Mouse (Mus musculus): ENCODE data around the gene Tlr2. TPM values are rescaled to one million over a fixed set of nuclear protein-coding genes. Genes with fewer than 3 reads are reported as not detected.
"Not testable (repeated sequence)": the region's sequence is repeated elsewhere in the genome, so short reads cannot be mapped to it uniquely, and the experiment has no call there.

Tlr2 gene
- polyA plus RNA-seq, 1 experiment from 2014 or later = 1.4 TPM

- WGBS = 90% methylated on average over 7 of the region's 7 CpGs
- not testable (repeated sequence) for ATAC-seq (replicated peaks; ENCODE audit: low FRiP score); H3K9ac ChIP-seq (ENCODE audit: low read length)
Measured at GRCm38 (mm10) chr3:83871559-83871958, 30.0 kb upstream of the Tlr2 start.

GRCm38 (mm10) chr3:83869776-83870175 lies 28.2 kb upstream of the Tlr2 start:
- Histone ChIP-seq H3K4me3 (ENCODE audit: low read depth, low read length) (no peak overlapping the region), H3K27me3 (ENCODE audit: control insufficient read depth, insufficient read depth, low read length) (no peaks in the 10 kb centered on the region), H3K27ac (ENCODE audit: low read depth, low read length) (no peak overlapping the region), H3K4me1 (replicated peaks; ENCODE audit: control insufficient read depth, insufficient read depth, low read length) (no peaks in the 10 kb centered on the region), H3K9ac (ENCODE audit: low read length) (no peak overlapping the region), H3K36me3 (ENCODE audit: control insufficient read depth, insufficient read depth, low read length) (no peaks in the 10 kb centered on the region), H3K4me2 (ENCODE audit: low read depth, low read length, severe bottlenecking) (no peak overlapping the region), H3K9me3 (ENCODE audit: control insufficient read depth, low read length) (no peaks in the 10 kb centered on the region)
- WGBS = 88% methylated on average over 2 of the region's 2 CpGs
- DNase-seq (ENCODE audit: low spot score) (no peak), ATAC-seq (replicated peaks; ENCODE audit: low FRiP score) (no peak)

More at GRCm38 (mm10) chr3:83871559-83871958, 30.0 kb upstream of the Tlr2 start:
- H3K9me3 ChIP-seq (ENCODE audit: control insufficient read depth, low read length); H3K4me2 ChIP-seq (ENCODE audit: low read depth, low read length, severe bottlenecking); H3K27me3 ChIP-seq (ENCODE audit: control insufficient read depth, insufficient read depth, low read length); H3K4me1 ChIP-seq (replicated peaks; ENCODE audit: control insufficient read depth, insufficient read depth, low read length); H3K4me3 ChIP-seq (ENCODE audit: low read depth, low read length); DNase-seq (ENCODE audit: low spot score); H3K27ac ChIP-seq (ENCODE audit: low read depth, low read length); H3K36me3 ChIP-seq (ENCODE audit: control insufficient read depth, insufficient read depth, low read length): not testable (repeated sequence)

GRCm38 (mm10) chr3:83867026-83867425 lies 25.5 kb upstream of the Tlr2 start:
- not testable (repeated sequence) for H3K27ac ChIP-seq (ENCODE audit: low read depth, low read length); H3K4me3 ChIP-seq (ENCODE audit: low read depth, low read length); H3K36me3 ChIP-seq (ENCODE audit: control insufficient read depth, insufficient read depth, low read length); H3K9ac ChIP-seq (ENCODE audit: low read length); DNase-seq (ENCODE audit: low spot score); H3K4me2 ChIP-seq (ENCODE audit: low read depth, low read length, severe bottlenecking); H3K9me3 ChIP-seq (ENCODE audit: control insufficient read depth, low read length); H3K27me3 ChIP-seq (ENCODE audit: control insufficient read depth, insufficient read depth, low read length); H3K4me1 ChIP-seq (replicated peaks; ENCODE audit: control insufficient read depth, insufficient read depth, low read length); ATAC-seq (replicated peaks; ENCODE audit: low FRiP score)

GRCm38 (mm10) chr3:83865216-83865615 lies 23.6 kb upstream of the Tlr2 start:
- H3K27ac ChIP-seq (ENCODE audit: low read depth, low read length) = no peak overlapping the region
- H3K27me3 ChIP-seq (ENCODE audit: control insufficient read depth, insufficient read depth, low read length) = no peaks in the 10 kb centered on the region
- no peaks in the 10 kb centered on the region for H3K36me3 ChIP-seq (ENCODE audit: control insufficient read depth, insufficient read depth, low read length)
- H3K9me3 ChIP-seq (ENCODE audit: control insufficient read depth, low read length) = no peaks in the 10 kb centered on the region
- no peaks in the 10 kb centered on the region for H3K4me1 ChIP-seq (replicated peaks; ENCODE audit: control insufficient read depth, insufficient read depth, low read length)
- ATAC-seq (replicated peaks; ENCODE audit: low FRiP score) (no peak), DNase-seq (ENCODE audit: low spot score) (no peak)
- 91% methylated on average over 2 of the region's 2 CpGs for WGBS
- no peak overlapping the region for H3K4me2 ChIP-seq (ENCODE audit: low read depth, low read length, severe bottlenecking)
- H3K4me3 ChIP-seq (ENCODE audit: low read depth, low read length) = no peak overlapping the region
- H3K9ac ChIP-seq (ENCODE audit: low read length) = no peak overlapping the region

GRCm38 (mm10) chr3:83864064-83864548 lies 22.5 kb upstream of the Tlr2 start:
- WGBS = 83% methylated on average over 9 of the region's 9 CpGs
- Histone ChIP-seq H3K27ac (ENCODE audit: low read depth, low read length) (no peak overlapping the region), H3K27me3 (ENCODE audit: control insufficient read depth, insufficient read depth, low read length) (no peaks in the 10 kb centered on the region), H3K9me3 (ENCODE audit: control insufficient read depth, low read length) (no peaks in the 10 kb centered on the region), H3K4me2 (ENCODE audit: low read depth, low read length, severe bottlenecking) (no peak overlapping the region), H3K36me3 (ENCODE audit: control insufficient read depth, insufficient read depth, low read length) (no peaks in the 10 kb centered on the region), H3K4me1 (replicated peaks; ENCODE audit: control insufficient read depth, insufficient read depth, low read length) (no peaks in the 10 kb centered on the region), H3K9ac (ENCODE audit: low read length) (no peak overlapping the region), H3K4me3 (ENCODE audit: low read depth, low read length) (no peak overlapping the region)
- DNase-seq (ENCODE audit: low spot score) (no peak), ATAC-seq (replicated peaks; ENCODE audit: low FRiP score) (no peak)

- Histone ChIP-seq H3K4me1 (replicated peaks; ENCODE audit: control insufficient read depth, insufficient read depth, low read length) (no peaks in the 10 kb centered on the region), H3K36me3 (ENCODE audit: control insufficient read depth, insufficient read depth, low read length) (no peaks in the 10 kb centered on the region), H3K4me2 (ENCODE audit: low read depth, low read length, severe bottlenecking) (no peak overlapping the region), H3K4me3 (ENCODE audit: low read depth, low read length) (no peak overlapping the region), H3K9me3 (ENCODE audit: control insufficient read depth, low read length) (no peaks in the 10 kb centered on the region), H3K9ac (ENCODE audit: low read length) (no peak overlapping the region), H3K27ac (ENCODE audit: low read depth, low read length) (no peak overlapping the region), H3K27me3 (ENCODE audit: control insufficient read depth, insufficient read depth, low read length) (no peaks in the 10 kb centered on the region)
- WGBS = 59% methylated on average over 1 of the region's 1 CpGs
- no peak for ATAC-seq (replicated peaks; ENCODE audit: low FRiP score)
- no peak for DNase-seq (ENCODE audit: low spot score)
Measured at GRCm38 (mm10) chr3:83862956-83863355, 21.4 kb upstream of the Tlr2 start.

- no peak for DNase-seq (ENCODE audit: low spot score)
- Histone ChIP-seq H3K9ac (ENCODE audit: low read length) (no peak overlapping the region), H3K36me3 (ENCODE audit: control insufficient read depth, insufficient read depth, low read length) (no peaks in the 10 kb centered on the region), H3K4me3 (ENCODE audit: low read depth, low read length) (no peak overlapping the region), H3K4me1 (replicated peaks; ENCODE audit: control insufficient read depth, insufficient read depth, low read length) (no peaks in the 10 kb centered on the region), H3K27ac (ENCODE audit: low read depth, low read length) (no peak overlapping the region), H3K9me3 (ENCODE audit: control insufficient read depth, low read length) (no peaks in the 10 kb centered on the region), H3K4me2 (ENCODE audit: low read depth, low read length, severe bottlenecking) (no peak overlapping the region), H3K27me3 (ENCODE audit: control insufficient read depth, insufficient read depth, low read length) (no peaks in the 10 kb centered on the region)
- ATAC-seq (replicated peaks; ENCODE audit: low FRiP score) = no peak
- 92% methylated on average over 7 of the region's 7 CpGs for WGBS
Measured at GRCm38 (mm10) chr3:83859595-83859994, 18.0 kb upstream of the Tlr2 start.

GRCm38 (mm10) chr3:83859071-83859470 lies 17.5 kb upstream of the Tlr2 start:
- DNase-seq (ENCODE audit: low spot score) = no peak
- Histone ChIP-seq H3K4me2 (ENCODE audit: low read depth, low read length, severe bottlenecking) (no peak overlapping the region), H3K4me3 (ENCODE audit: low read depth, low read length) (no peak overlapping the region), H3K36me3 (ENCODE audit: control insufficient read depth, insufficient read depth, low read length) (no peaks in the 10 kb centered on the region), H3K27ac (ENCODE audit: low read depth, low read length) (no peak overlapping the region), H3K27me3 (ENCODE audit: control insufficient read depth, insufficient read depth, low read length) (no peaks in the 10 kb centered on the region), H3K9me3 (ENCODE audit: control insufficient read depth, low read length) (no peaks in the 10 kb centered on the region), H3K9ac (ENCODE audit: low read length) (no peak overlapping the region), H3K4me1 (replicated peaks; ENCODE audit: control insufficient read depth, insufficient read depth, low read length) (no peaks in the 10 kb centered on the region)
- WGBS = 89% methylated on average over 3 of the region's 3 CpGs
- no peak for ATAC-seq (replicated peaks; ENCODE audit: low FRiP score)

- Histone ChIP-seq H3K9ac (ENCODE audit: low read length) (no peak overlapping the region), H3K4me2 (ENCODE audit: low read depth, low read length, severe bottlenecking) (no peak overlapping the region), H3K27me3 (ENCODE audit: control insufficient read depth, insufficient read depth, low read length) (no peaks in the 10 kb centered on the region), H3K4me1 (replicated peaks; ENCODE audit: control insufficient read depth, insufficient read depth, low read length) (no peaks in the 10 kb centered on the region), H3K4me3 (ENCODE audit: low read depth, low read length) (no peak overlapping the region), H3K27ac (ENCODE audit: low read depth, low read length) (no peak overlapping the region), H3K9me3 (ENCODE audit: control insufficient read depth, low read length) (no peaks in the 10 kb centered on the region), H3K36me3 (ENCODE audit: control insufficient read depth, insufficient read depth, low read length) (no peaks in the 10 kb centered on the region)
- DNase-seq (ENCODE audit: low spot score) (no peak), ATAC-seq (replicated peaks; ENCODE audit: low FRiP score) (no peak)
- 95% methylated on average over 13 of the region's 13 CpGs for WGBS
Measured at GRCm38 (mm10) chr3:83857621-83858020, 16.1 kb upstream of the Tlr2 start.

All from forebrain, embryonic 11.5 days (tissue).